Mouse (Mus musculus) forebrain, embryonic 11.5 days (tissue): ENCODE measurements at regions not wholly inside any gene's neighbourhood (a gene's known extent, or its start where the extent isn't known, plus 50 kb on each side); places are given as distances from the start of the nearest gene placed in this dataset.
"Not testable (repeated sequence)": the region's sequence is repeated elsewhere in the genome, so short reads cannot be mapped to it uniquely, and the experiment has no call there.

ENCODE experiments used
- ATAC-seq: fragments of 200-750 bp; cut with Nextera tagmentation; replicated peaks from 2 replicates; pipeline ENCODE4 v1.8.0; 2017; ENCODE audit warnings: moderate TSS enrichment; ENCODE audit not compliant: low FRiP score
- DNase-seq: peaks from one replicate; pipeline ENCODE4 v3.0.0-alpha.2; 2017; ENCODE audit warnings: low spot score
- H3K27ac ChIP-seq: fragments of 300-500 bp; sonication (generic); 2 replicates; pipeline ENCODE4 v1.5.1; 2014; ENCODE audit warnings: low read depth, low read length
- H3K27me3 ChIP-seq: fragments of 300-500 bp; sonication (generic); 2 replicates; pipeline ENCODE4 v1.6.1; 2014; ENCODE audit warnings: mild to moderate bottlenecking, low read length, mixed read lengths; ENCODE audit not compliant: control insufficient read depth, insufficient read depth
- H3K36me3 ChIP-seq: fragments of 300-500 bp; sonication (generic); 2 replicates; pipeline ENCODE4 v1.6.1; 2014; ENCODE audit warnings: mild to moderate bottlenecking, low read length, moderate library complexity, mixed read lengths; ENCODE audit not compliant: control insufficient read depth, insufficient read depth
- H3K4me1 ChIP-seq: fragments of 300-500 bp; sonication (generic); replicated peaks from 2 replicates; pipeline ENCODE4 v1.6.1; 2014; ENCODE audit warnings: low read length, mixed read lengths; ENCODE audit not compliant: control insufficient read depth, insufficient read depth
- H3K4me2 ChIP-seq: fragments of 300-500 bp; sonication (generic); 2 replicates; pipeline ENCODE4 v1.6.1; 2014; ENCODE audit warnings: low read depth, mild to moderate bottlenecking, low read length, moderate library complexity, mixed read lengths; ENCODE audit not compliant: severe bottlenecking
- H3K4me3 ChIP-seq: fragments of 300-500 bp; sonication (generic); 2 replicates; pipeline ENCODE4 v1.5.1; 2014; ENCODE audit warnings: low read depth, low read length
- H3K9ac ChIP-seq: fragments of 300-500 bp; sonication (generic); 2 replicates; pipeline ENCODE4 v1.6.1; 2014; ENCODE audit warnings: low read length
- H3K9me3 ChIP-seq: fragments of 300-500 bp; sonication (generic); 2 replicates; pipeline ENCODE4 v1.6.1; 2016; ENCODE audit warnings: low read length, mixed read lengths; ENCODE audit not compliant: control insufficient read depth
- WGBS: fragments of 180-500 bp; shearing (Covaris S2); extraction: QIAGEN DNeasy Blood & Tissue Kit; methylation state at CpG from one replicate; pipeline ENCODE4 v1.1.7; 2014; 5-methylcytosine and 5-hydroxymethylcytosine counted together

DNA sequence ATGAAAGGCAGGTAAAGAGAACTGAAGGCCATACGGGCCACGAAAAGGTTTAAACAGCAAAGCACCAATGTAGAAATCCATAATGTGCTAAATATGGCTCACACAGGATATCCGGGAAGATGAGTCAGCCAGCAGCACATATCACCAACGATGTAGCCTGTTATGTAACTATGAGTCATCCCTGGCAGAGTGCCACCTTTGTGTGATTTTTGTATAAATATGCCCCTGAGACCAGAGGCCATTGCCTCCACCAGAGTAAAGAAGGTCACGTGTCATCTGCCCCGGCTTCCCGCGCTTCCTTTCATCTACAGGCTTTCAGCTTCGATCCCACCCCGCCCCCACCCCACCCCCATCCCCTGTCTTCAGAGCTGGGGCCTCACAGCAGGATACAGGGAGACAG lies 138.2 kb upstream of the Trim24 start:
- Histone ChIP-seq H3K27ac (no peak overlapping the region), H3K4me2 (no peak overlapping the region), H3K4me1 (no peaks in the 10 kb centered on the region), H3K36me3 (no peaks in the 10 kb centered on the region), H3K27me3 (no peaks in the 10 kb centered on the region), H3K9me3 (no peaks in the 10 kb centered on the region), H3K4me3 (no peak overlapping the region), H3K9ac (no peak overlapping the region)
- 62% methylated on average over 10 of the region's 10 CpGs for WGBS
- ATAC-seq (no peak), DNase-seq (peak; percentile 51)

DNA sequence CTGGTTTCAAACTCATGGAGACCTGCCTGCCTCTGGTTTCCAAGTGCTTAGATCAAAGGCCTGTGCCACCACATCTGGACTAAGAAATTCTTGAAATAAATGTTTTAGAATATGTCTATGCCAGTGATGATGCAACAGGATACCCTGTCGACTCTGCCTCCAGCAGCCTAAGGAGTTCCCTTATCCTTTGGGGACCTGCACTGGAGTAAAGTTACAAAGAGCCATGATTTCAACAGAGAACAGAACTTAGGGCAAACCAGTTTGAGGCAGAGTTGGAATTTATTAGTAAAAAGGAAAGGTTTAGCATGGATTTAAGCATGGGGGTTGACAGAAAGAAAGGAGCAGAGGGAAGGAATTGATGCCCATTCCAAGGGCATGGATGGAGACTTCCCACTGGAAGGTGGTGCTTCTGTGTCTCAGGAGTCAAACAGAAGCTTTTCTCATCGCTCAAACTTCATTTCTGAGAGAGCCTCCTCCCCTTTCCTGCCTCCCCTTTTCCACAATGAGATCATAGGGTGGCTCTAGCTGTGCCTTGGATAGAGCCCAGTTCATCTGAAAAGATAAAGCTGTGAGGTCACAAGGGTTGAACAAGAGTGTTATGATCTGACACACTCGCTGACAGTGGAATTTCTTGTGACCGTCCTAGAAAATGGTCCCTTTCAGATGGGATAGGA lies 135.2 kb upstream of the Trim24 start:
- Histone ChIP-seq H3K4me3 (no peak overlapping the region), H3K36me3 (no peaks in the 10 kb centered on the region), H3K27me3 (no peaks in the 10 kb centered on the region), H3K27ac (no peak overlapping the region), H3K9me3 (no peaks in the 10 kb centered on the region; the same call in 1 of the 2 replicates), H3K4me2 (no peak overlapping the region), H3K9ac (no peak overlapping the region), H3K4me1 (no peaks in the 10 kb centered on the region)
- 85% methylated on average over 4 of the region's 4 CpGs for WGBS
- ATAC-seq (no peak), DNase-seq (no peak)

DNA sequence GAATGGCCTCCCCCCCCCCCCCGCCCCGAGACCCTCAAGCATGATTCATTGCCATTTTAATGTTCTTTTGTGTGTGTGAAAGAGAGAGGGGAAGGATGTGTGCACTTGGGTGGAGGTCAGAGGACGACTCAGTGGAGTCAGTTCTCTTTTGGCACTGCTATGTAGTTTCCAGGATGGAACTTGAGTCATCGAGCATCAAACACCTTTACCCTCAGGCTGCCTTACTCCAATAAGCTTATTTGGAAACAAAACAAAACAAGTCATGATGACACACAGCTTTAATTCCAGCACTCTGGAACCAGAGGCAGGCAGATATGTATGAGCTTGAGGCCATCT lies 134.7 kb upstream of the Trim24 start:
- WGBS: 78% methylated on average over 4 of the region's 4 CpGs
- no peak overlapping the region for H3K4me3 ChIP-seq
- no peak for ATAC-seq
- H3K27ac ChIP-seq: no peak overlapping the region
- no peak overlapping the region for H3K4me2 ChIP-seq
- H3K36me3 ChIP-seq: no peaks in the 10 kb centered on the region
- no peaks in the 10 kb centered on the region; the same call in 1 of the 2 replicates for H3K9me3 ChIP-seq
- H3K9ac ChIP-seq: no peak overlapping the region
- no peak for DNase-seq
- H3K27me3 ChIP-seq: no peaks in the 10 kb centered on the region
- H3K4me1 ChIP-seq: no peaks in the 10 kb centered on the region

DNA sequence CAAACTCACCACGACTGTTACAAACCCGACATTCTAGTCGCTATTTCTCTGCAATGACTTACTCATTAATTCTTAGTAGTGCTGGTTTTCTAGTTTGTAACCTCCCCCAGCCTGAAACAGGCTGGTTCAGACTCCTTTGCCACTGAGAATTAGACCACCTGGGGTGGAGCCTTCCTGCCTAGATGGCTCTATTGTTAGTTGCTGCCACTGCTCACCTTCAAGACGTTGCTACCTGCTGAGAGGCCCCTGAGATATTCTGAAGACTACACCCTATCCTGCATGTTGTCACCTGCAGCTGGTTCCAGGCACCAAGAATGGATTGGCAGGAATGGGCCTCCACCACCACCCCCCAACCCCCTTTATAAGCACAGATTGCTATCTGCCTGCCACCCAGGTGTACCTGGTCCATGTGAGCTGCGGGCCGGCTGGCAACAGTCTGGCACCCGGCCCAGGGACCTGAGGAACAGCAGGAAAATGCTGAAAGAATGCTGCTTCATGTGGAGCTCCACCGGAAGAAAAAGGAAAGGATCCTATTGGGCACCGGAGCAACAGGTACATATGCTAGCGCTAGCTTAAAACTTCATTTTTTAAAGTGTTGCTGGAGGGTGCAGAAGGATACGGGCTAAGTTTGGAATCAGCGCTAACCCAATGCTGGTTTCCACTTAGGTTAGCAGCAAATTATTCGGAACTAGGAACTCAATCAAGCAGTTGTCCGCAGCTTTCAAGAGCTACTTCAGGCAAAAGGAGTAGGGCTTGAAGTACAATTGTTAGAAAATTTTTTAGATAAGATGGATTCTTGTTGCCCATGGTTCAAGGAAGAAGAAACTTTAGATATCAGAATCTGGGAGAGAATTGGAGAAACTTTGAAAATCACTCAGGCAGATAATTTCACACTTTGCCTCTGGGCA lies 129.4 kb upstream of the Trim24 start:
- H3K9me3 ChIP-seq: no peaks in the 10 kb centered on the region; the same call in 1 of the 2 replicates
- no peak for ATAC-seq
- no peak overlapping the region for H3K27ac ChIP-seq
- H3K27me3 ChIP-seq: no peaks in the 10 kb centered on the region
- H3K4me1 ChIP-seq: no peaks in the 10 kb centered on the region
- WGBS: 86% methylated on average over 14 of the region's 14 CpGs
- no peak overlapping the region for H3K4me3 ChIP-seq
- H3K36me3 ChIP-seq: no peaks in the 10 kb centered on the region
- DNase-seq: no peak
- no peak overlapping the region for H3K4me2 ChIP-seq
- H3K9ac ChIP-seq: no peak overlapping the region

DNA sequence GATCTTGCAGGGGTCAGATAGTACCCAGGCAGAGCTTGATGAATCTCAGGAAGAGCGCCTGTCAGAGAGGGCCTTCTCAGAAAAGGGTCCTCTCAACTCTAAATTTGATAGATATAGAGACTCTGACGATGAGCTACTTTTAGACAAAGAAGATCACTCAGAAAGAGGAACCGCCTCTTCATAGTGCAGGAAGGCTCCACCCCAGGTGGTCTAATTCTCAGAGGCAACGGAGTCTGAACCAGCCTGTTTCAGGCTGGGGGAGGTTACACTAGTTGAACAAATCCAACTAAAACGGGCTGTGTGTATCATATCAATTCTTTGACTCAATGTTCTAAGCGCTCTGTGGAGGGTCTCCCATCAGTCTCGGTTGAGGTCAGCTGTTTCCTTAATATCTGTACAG lies 128.7 kb upstream of the Trim24 start:
- H3K9ac ChIP-seq, H3K4me1 ChIP-seq, ATAC-seq, H3K9me3 ChIP-seq, DNase-seq, H3K4me2 ChIP-seq, H3K27me3 ChIP-seq, H3K4me3 ChIP-seq, H3K36me3 ChIP-seq, H3K27ac ChIP-seq: not testable (repeated sequence)
- 75% methylated on average over 7 of the region's 7 CpGs for WGBS

DNA sequence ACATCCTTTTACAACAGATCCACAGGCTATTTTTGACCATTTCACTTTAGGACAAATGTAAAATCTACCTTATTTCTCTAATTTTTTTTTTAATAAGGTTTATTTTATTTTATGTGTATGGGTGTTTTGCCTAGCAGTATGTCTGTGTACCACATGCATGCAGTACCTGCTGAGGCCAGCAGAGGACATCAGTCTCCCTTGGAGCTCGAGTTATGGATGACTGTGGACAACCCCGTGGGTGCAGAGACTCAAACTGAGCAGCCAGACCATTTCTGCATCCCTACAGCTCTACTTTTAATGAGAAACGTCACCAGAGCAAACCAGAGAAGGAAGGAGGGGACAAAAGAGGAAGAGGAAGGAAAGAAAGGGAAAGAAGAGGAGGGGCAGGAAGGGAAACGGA lies 125.9 kb upstream of the Trim24 start:
- H3K4me2 ChIP-seq: no peak overlapping the region
- no peaks in the 10 kb centered on the region for H3K27me3 ChIP-seq
- H3K4me1 ChIP-seq: no peaks in the 10 kb centered on the region
- H3K27ac ChIP-seq: no peak overlapping the region
- no peaks in the 10 kb centered on the region for H3K9me3 ChIP-seq
- ATAC-seq (no peak), DNase-seq (no peak)
- no peaks in the 10 kb centered on the region for H3K36me3 ChIP-seq
- 83% methylated on average over 4 of the region's 4 CpGs for WGBS
- no peak overlapping the region for H3K4me3 ChIP-seq
- no peak overlapping the region for H3K9ac ChIP-seq

DNA sequence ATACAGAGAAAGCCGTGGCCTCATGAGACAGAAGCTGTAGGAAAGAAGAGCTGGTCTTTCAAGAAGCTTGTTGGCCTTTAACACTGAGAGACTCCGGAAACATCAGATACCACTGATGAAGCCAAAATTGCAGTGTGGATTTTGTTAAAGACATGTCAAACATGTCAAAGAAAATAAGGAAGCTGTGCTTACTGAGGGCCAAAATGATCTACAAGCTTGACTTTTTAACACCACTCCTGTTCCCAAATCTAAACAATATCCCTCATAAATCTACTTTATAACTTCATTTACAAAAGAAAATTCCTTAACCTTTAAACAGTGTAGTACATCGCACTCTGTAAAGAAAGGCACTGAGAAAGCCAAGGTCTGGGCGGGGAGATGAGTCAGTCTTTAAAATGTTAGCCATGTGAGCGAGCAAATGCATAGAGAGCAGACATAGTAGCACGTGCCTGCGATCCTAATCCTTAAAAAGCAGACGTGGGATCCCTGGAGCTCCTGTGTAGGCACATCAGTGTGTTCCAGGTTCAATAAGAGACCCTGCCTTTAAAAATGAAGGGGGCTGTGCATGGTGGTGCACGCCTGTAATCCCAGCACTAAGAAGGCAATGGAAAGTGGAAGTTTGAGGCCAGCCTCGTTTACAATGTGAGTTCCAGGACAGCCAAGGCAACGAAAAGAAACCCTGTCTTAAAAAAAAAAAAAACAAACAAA lies 125.1 kb upstream of the Trim24 start:
- WGBS: 91% methylated on average over 11 of the region's 11 CpGs
- no peak overlapping the region for H3K9ac ChIP-seq
- no peak overlapping the region for H3K27ac ChIP-seq
- ATAC-seq (no peak), DNase-seq (no peak)
- H3K36me3 ChIP-seq: no peaks in the 10 kb centered on the region
- H3K27me3 ChIP-seq: no peaks in the 10 kb centered on the region
- no peak overlapping the region for H3K4me3 ChIP-seq
- no peak overlapping the region for H3K4me2 ChIP-seq
- no peaks in the 10 kb centered on the region for H3K9me3 ChIP-seq
- no peaks in the 10 kb centered on the region for H3K4me1 ChIP-seq

DNA sequence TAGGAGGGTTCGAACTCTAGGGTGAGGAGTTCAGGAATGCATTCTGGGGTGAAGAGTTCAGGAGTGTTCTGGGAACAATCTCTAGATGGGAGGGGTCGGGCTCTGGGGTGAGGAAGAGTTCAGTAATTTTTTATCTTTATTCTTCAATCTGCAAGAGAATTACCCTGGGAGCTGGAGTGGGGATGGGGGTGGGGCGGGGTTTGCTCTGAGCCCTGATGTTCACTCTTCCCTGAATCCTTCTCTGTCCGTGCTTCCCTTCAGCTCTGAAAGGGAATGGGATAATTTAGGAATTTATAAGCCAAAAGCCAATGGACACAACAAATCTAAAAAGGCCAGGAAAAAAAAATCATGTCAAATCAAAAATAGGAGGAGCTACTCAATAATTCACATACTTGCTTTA lies 122.8 kb upstream of the Trim24 start:
- not testable (repeated sequence) for H3K9me3 ChIP-seq, H3K9ac ChIP-seq, H3K4me1 ChIP-seq, DNase-seq, H3K4me3 ChIP-seq, ATAC-seq, H3K27ac ChIP-seq, H3K36me3 ChIP-seq, H3K4me2 ChIP-seq, H3K27me3 ChIP-seq
- 88% methylated on average over 4 of the region's 4 CpGs for WGBS
